Mouse (Mus musculus) lung, adult 2 months (tissue): Measurements from ENCODE around the gene Gpr135.

Experiments used
- CTCF ChIP-seq: fragments of 200-500 bp; IDR thresholded peaks from 2 replicates; pipeline ENCODE4 v1.5.1; 2011; ENCODE audit warnings: mild to moderate bottlenecking, low read length, control low read depth; ENCODE audit not compliant: insufficient read depth
- POLR2A ChIP-seq: fragments of 200-500 bp; IDR thresholded peaks from 2 replicates; pipeline ENCODE4 v1.6.1; 2011; ENCODE audit warnings: low read depth, mild to moderate bottlenecking, control low read depth, low read length, borderline replicate concordance; ENCODE audit errors: extremely low read depth

DNA sequence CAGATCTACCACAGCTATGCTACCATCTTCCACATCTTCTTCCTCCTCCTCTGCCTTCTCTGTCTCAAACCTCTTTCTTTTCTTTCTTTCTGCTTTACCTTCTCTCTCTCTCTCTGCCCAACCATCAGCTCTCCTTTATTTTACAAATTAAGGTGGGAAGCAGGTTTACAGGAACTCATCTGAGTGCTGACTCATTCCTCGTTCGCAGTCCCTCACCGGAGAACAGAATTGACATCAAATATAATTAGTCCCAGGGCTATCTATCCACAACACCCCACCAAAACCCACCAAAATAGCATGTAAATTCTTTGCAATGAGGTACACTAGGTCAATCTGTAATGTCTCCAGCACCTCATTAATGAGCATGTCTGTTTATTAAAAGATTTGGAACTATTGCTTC lies 11.0 kb upstream of the Gpr135 start:
- TF ChIP-seq CTCF (no peak), POLR2A (no peak)
